Mouse (Mus musculus) myocyte (in vitro differentiated cells): ENCODE measurements around the gene Lrrc4. TPM values are rescaled to one million over a fixed set of nuclear protein-coding genes. Genes with fewer than 3 reads are reported as not detected.

Experiments
- H3K27me3 ChIP-seq: one replicate; pipeline ENCODE4 v1.6.1; 2011; ENCODE audit not compliant: control insufficient read depth, insufficient read depth, insufficient read length
- H3K36me3 ChIP-seq: one replicate; pipeline ENCODE4 v1.6.1; 2011; ENCODE audit not compliant: control insufficient read depth, insufficient read depth
- H3K4me2 ChIP-seq: one replicate; pipeline ENCODE4 v1.6.1; 2011; ENCODE audit warnings: low read depth, control low read depth
- H3K4me3 ChIP-seq: one replicate; pipeline ENCODE4 v1.5.1; 2011; ENCODE audit warnings: mild to moderate bottlenecking, control low read depth, moderate library complexity
- H3K79me2 ChIP-seq: one replicate; pipeline ENCODE4 v1.6.1; 2011; ENCODE audit not compliant: control insufficient read depth, insufficient read depth
- H3ac ChIP-seq: one replicate; pipeline ENCODE4 v1.6.1; 2011; ENCODE audit not compliant: control insufficient read depth, insufficient read length
- CEBPB ChIP-seq: IDR thresholded peaks from 2 replicates; pipeline ENCODE4 v1.6.1; 2011; ENCODE audit warnings: mild to moderate bottlenecking, moderate library complexity; ENCODE audit not compliant: poor library complexity, insufficient read depth, severe bottlenecking
- E2F4 ChIP-seq: IDR thresholded peaks from one replicate; pipeline ENCODE4 v1.6.1; 2011; ENCODE audit warnings: mild to moderate bottlenecking, control low read depth, moderate library complexity; ENCODE audit not compliant: insufficient read depth
- MAX ChIP-seq: IDR thresholded peaks from one replicate; pipeline ENCODE4 v1.6.1; 2011; ENCODE audit warnings: low read depth, mild to moderate bottlenecking, control low read depth
- MYOD1 ChIP-seq, 3 experiments: IDR thresholded peaks; one replicate each; pipeline ENCODE4 v1.6.1; 2011; ENCODE audit warnings: control low read depth in 2 of 3, low read depth in 2 of 3, mild to moderate bottlenecking in 2 of 3, moderate library complexity in 1 of 3; ENCODE audit not compliant: insufficient read length in 2 of 3, control insufficient read depth in 1 of 3
- MYOG ChIP-seq, 3 experiments: IDR thresholded peaks; one replicate each; pipeline ENCODE4 v1.6.1; 2011; ENCODE audit warnings: control low read depth in 2 of 3, low read depth in 2 of 3, mild to moderate bottlenecking in 2 of 3; ENCODE audit not compliant: insufficient read length in 2 of 3, control insufficient read depth in 1 of 3, insufficient read depth in 1 of 3
- POLR2A ChIP-seq: IDR thresholded peaks from one replicate; pipeline ENCODE4 v1.6.1; 2011; ENCODE audit warnings: low read depth, mild to moderate bottlenecking, control low read depth, moderate library complexity; ENCODE audit not compliant: insufficient read length
- POLR2AphosphoS2 ChIP-seq: IDR thresholded peaks from one replicate; pipeline ENCODE4 v1.6.1; 2011; ENCODE audit warnings: low read depth, control low read depth; ENCODE audit not compliant: insufficient read length
- REST ChIP-seq: IDR thresholded peaks from one replicate; pipeline ENCODE4 v1.6.1; 2011; ENCODE audit warnings: mild to moderate bottlenecking, control low read depth, moderate library complexity; ENCODE audit not compliant: insufficient read depth, insufficient read length
- SRF ChIP-seq: IDR thresholded peaks from one replicate; pipeline ENCODE4 v1.6.1; 2011; ENCODE audit warnings: low read depth; ENCODE audit not compliant: control insufficient read depth, insufficient read length
- TCF12 ChIP-seq: IDR thresholded peaks from one replicate; pipeline ENCODE4 v1.6.1; 2011; ENCODE audit warnings: mild to moderate bottlenecking, control low read depth; ENCODE audit not compliant: poor library complexity, insufficient read depth, severe bottlenecking
- TCF3 ChIP-seq: IDR thresholded peaks from one replicate; pipeline ENCODE4 v1.6.1; 2011; ENCODE audit warnings: low read depth, control low read depth; ENCODE audit not compliant: insufficient read length
- USF1 ChIP-seq: IDR thresholded peaks from one replicate; pipeline ENCODE4 v1.6.1; 2011; ENCODE audit warnings: low read depth, mild to moderate bottlenecking, control low read depth, moderate library complexity
- polyA plus RNA-seq: library from polyadenylated mRNA; unstranded; fragments of >200 nt; fragmentation: generic; extraction: Trizol; gene quantifications from one replicate; pipeline ENCODE4 v1.2.1, GENCODE M21; 2012; ENCODE audit warnings: missing spikeins

Lrrc4 gene
- polyA plus RNA-seq, 1 experiment, result 0.72 TPM

- Histone ChIP-seq H3K4me2 (no peak overlapping the region), H3K4me3 (no peak overlapping the region), H3K36me3 (no peaks in the 10 kb centered on the region), H3K27me3 (no peaks in the 10 kb centered on the region), H3ac (no peak overlapping the region), H3K79me2 (no peaks in the 10 kb centered on the region)
- TF ChIP-seq MYOG (IDR thresholded peaks at IDR 0.05; ENCODE audit: control insufficient read depth in 1 of 3, insufficient read depth in 1 of 3, insufficient read length in 2 of 3, low read depth in 2 of 3), result no peak
- no peak for TF ChIP-seq E2F4
- TF ChIP-seq SRF, result no peak
- TF ChIP-seq TCF3, result no peak
- no peak for TF ChIP-seq POLR2A
- TF ChIP-seq TCF12, result no peak
- no peak for TF ChIP-seq USF1
- no peak for TF ChIP-seq REST
- no peak for TF ChIP-seq MYOD1 (IDR thresholded peaks at IDR 0.05; ENCODE audit: control insufficient read depth in 1 of 3, insufficient read length in 2 of 3, low read depth in 2 of 3)
- TF ChIP-seq MAX, result no peak
- TF ChIP-seq POLR2AphosphoS2, result no peak
- TF ChIP-seq CEBPB, result no peak
Observed at GRCm38 (mm10) chr6:28736665-28737064, 94.9 kb downstream of the Lrrc4 start.

GRCm38 (mm10) chr6:28735116-28735515, 96.4 kb downstream of the Lrrc4 start:
- TF ChIP-seq POLR2AphosphoS2 (no peak), MYOD1 (IDR thresholded peaks at IDR 0.05; ENCODE audit: control insufficient read depth in 1 of 3, insufficient read length in 2 of 3, low read depth in 2 of 3) (no peak), CEBPB (no peak), MYOG (IDR thresholded peaks at IDR 0.05; ENCODE audit: control insufficient read depth in 1 of 3, insufficient read depth in 1 of 3, insufficient read length in 2 of 3, low read depth in 2 of 3) (no peak), MAX (no peak), REST (no peak), POLR2A (no peak), TCF12 (no peak), SRF (no peak), E2F4 (no peak), TCF3 (no peak), USF1 (no peak)
- H3K4me3 ChIP-seq, result no peak overlapping the region
- no peaks in the 10 kb centered on the region for H3K36me3 ChIP-seq
- H3K27me3 ChIP-seq, result no peaks in the 10 kb centered on the region
- no peaks in the 10 kb centered on the region for H3K79me2 ChIP-seq
- H3ac ChIP-seq, result no peak overlapping the region
- no peak overlapping the region for H3K4me2 ChIP-seq

GRCm38 (mm10) chr6:28733884-28734647, 97.5 kb downstream of the Lrrc4 start:
- Histone ChIP-seq H3K36me3 (no peaks in the 10 kb centered on the region), H3K4me2 (no peak overlapping the region), H3K27me3 (no peaks in the 10 kb centered on the region), H3K4me3 (no peak overlapping the region), H3ac (no peak overlapping the region), H3K79me2 (no peaks in the 10 kb centered on the region)
- TF ChIP-seq POLR2A (no peak), MYOG (IDR thresholded peaks at IDR 0.05; ENCODE audit: control insufficient read depth in 1 of 3, insufficient read depth in 1 of 3, insufficient read length in 2 of 3, low read depth in 2 of 3) (no peak), POLR2AphosphoS2 (no peak), MAX (no peak), E2F4 (no peak), CEBPB (no peak), SRF (no peak), USF1 (no peak), TCF3 (no peak), TCF12 (no peak), MYOD1 (IDR thresholded peaks at IDR 0.05; ENCODE audit: control insufficient read depth in 1 of 3, insufficient read length in 2 of 3, low read depth in 2 of 3) (no peak)

- TF ChIP-seq MYOG (IDR thresholded peaks at IDR 0.05; ENCODE audit: control insufficient read depth in 1 of 3, insufficient read depth in 1 of 3, insufficient read length in 2 of 3, low read depth in 2 of 3) (no peak), MYOD1 (IDR thresholded peaks at IDR 0.05; ENCODE audit: control insufficient read depth in 1 of 3, insufficient read length in 2 of 3, low read depth in 2 of 3) (no peak), TCF12 (no peak), E2F4 (no peak), CEBPB (no peak), USF1 (no peak), POLR2A (no peak), TCF3 (no peak), REST (no peak), POLR2AphosphoS2 (no peak), SRF (no peak), MAX (no peak)
- Histone ChIP-seq H3K36me3 (no peaks in the 10 kb centered on the region), H3K4me3 (no peak overlapping the region), H3ac (no peak overlapping the region), H3K79me2 (no peaks in the 10 kb centered on the region), H3K27me3 (no peaks in the 10 kb centered on the region), H3K4me2 (no peak overlapping the region)
Observed at GRCm38 (mm10) chr6:28731246-28731645, 100.3 kb downstream of the Lrrc4 start.
